8 mouse cellular contexts compared by ENCODE assay signal in the genomic region with DNA sequence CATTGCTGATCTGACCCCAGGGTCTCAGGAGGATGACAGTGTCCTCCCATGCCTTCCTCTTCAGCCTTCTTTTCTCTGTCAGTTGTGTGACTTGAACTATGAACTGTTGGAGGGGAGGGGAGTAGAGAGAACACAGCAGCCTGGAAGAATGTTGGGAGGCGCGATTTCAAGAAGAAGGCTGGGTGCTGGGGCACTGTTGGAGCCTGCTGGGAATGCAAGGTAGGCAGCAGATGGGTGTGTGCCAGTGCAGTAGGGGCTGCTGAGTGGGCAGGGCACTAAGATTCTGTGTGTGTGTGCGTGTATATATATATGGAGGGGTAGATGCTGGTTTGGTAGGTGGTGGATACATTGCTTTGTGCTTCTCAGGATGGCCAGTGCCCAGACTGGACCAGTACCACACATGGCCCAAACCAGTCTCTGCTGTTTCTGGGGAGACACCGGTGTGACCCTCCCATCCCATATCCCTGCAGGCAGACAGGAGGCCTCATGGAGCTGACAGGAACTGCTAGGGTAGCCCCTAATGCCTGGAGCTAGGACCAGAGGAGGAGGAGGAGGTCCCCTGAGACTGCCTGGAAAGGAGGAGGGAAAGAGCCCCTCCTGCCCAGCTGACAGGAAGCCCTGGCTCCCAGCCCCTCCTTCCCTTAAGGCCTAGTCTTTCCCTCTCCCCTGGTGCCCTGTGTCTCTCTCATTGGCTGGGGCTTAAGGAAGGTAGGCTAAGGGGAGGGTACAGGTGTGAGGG. TPM values are rescaled to one million over a fixed set of nuclear protein-coding genes. Genes with fewer than 3 reads are reported as not detected.
A peak's percentile ranks its signal among the peaks of the same experiment; 100 is the strongest.
DNase-seq lines count a peak whose midpoint lies in the region; ATAC-seq lines count a peak whose summit lies in the region.

No protein-coding gene starts in this region.

- H3K9ac ChIP-seq in liver, embryonic 11.5 days (ENCODE audit: low read depth, low read length): no peak overlapping the region
- H3K9ac ChIP-seq in heart, embryonic 11.5 days (ENCODE audit: low read depth, low read length): peak overlapping the region; percentile 53
- H3K9ac ChIP-seq in stomach, embryonic 15.5 days: no peak overlapping the region

- H3K4me1 ChIP-seq in liver, embryonic 11.5 days (replicated peaks; ENCODE audit: control insufficient read depth, insufficient read depth, low read length): peaks cover 84% of the 10 kb centered on the region
- H3K4me1 ChIP-seq in embryonic facial prominence, embryonic 10.5 days: peaks cover 97% of the 10 kb centered on the region
- peaks cover 82% of the 10 kb centered on the region for H3K4me1 ChIP-seq in heart, embryonic 11.5 days (ENCODE audit: control insufficient read depth, insufficient read depth, low read length)
- H3K4me1 ChIP-seq in stomach, embryonic 15.5 days: peaks cover 80% of the 10 kb centered on the region

- 53% methylated on average over 4 of the region's 4 CpGs for WGBS in liver, embryonic 11.5 days
- whole genome bisulfite sequencing in embryonic facial prominence, embryonic 10.5 days: 38% methylated on average over 4 of the region's 4 CpGs
- 34% methylated on average over 4 of the region's 4 CpGs for WGBS in heart, embryonic 11.5 days (ENCODE audit: insufficient replicate concordance)
- 45% methylated on average over 4 of the region's 4 CpGs for WGBS in stomach, embryonic 15.5 days

- H3K36me3 ChIP-seq in liver, embryonic 11.5 days (ENCODE audit: control insufficient read depth, insufficient read depth, low read length): no peaks in the 10 kb centered on the region
- H3K36me3 ChIP-seq in embryonic facial prominence, embryonic 10.5 days (replicated peaks): peaks cover 20% of the 10 kb centered on the region; the same call in 1 of the 2 replicates
- H3K36me3 ChIP-seq in heart, embryonic 11.5 days (ENCODE audit: control insufficient read depth, insufficient read depth, low read length): no peaks in the 10 kb centered on the region
- no peaks in the 10 kb centered on the region for H3K36me3 ChIP-seq in stomach, embryonic 15.5 days

- H3K27ac ChIP-seq in liver, embryonic 11.5 days (ENCODE audit: low read depth, low read length): peak overlapping the region; percentile 16; the same call in 1 of the 2 replicates
- H3K27ac ChIP-seq in embryonic facial prominence, embryonic 10.5 days (replicated peaks): peak overlapping the region; percentile 75
- peak overlapping the region; percentile 52 for H3K27ac ChIP-seq in heart, embryonic 11.5 days (ENCODE audit: low read depth, low read length)
- H3K27ac ChIP-seq in stomach, embryonic 15.5 days: peak overlapping the region; percentile 41

- no peak overlapping the region for H3K4me3 ChIP-seq in liver, embryonic 11.5 days (ENCODE audit: low read depth, low read length)
- peak overlapping the region; percentile 99 for H3K4me3 ChIP-seq in embryonic facial prominence, embryonic 10.5 days
- H3K4me3 ChIP-seq in heart, embryonic 11.5 days (ENCODE audit: low read depth, low read length): 0 out of 2 replicates have a peak overlapping the region, but pooled peaks have one; percentile 9
- no peak overlapping the region for H3K4me3 ChIP-seq in stomach, embryonic 15.5 days (replicated peaks)

- no peak for DNase-seq in liver, embryonic 11.5 days (ENCODE audit: low spot score)
- no peak for DNase-seq in liver
- DNase-seq in embryonic facial prominence, embryonic 10.5 days (ENCODE audit: low spot score): no peak
- DNase-seq in kidney, postnatal 14 days: peak; percentile 70
- no peak for DNase-seq in thymus, postnatal 0 days (ENCODE audit: low spot score)
- no peak for DNase-seq in layer of hippocampus, postnatal 14 days (ENCODE audit: low spot score in 2 of 2)

- H3K27me3 ChIP-seq in liver, embryonic 11.5 days (replicated peaks; ENCODE audit: control insufficient read depth, insufficient read depth, low read length): no peaks in the 10 kb centered on the region
- no peaks in the 10 kb centered on the region for H3K27me3 ChIP-seq in embryonic facial prominence, embryonic 10.5 days (replicated peaks; ENCODE audit: low read depth, poor library complexity, severe bottlenecking)
- H3K27me3 ChIP-seq in heart, embryonic 11.5 days (ENCODE audit: control insufficient read depth, insufficient read depth, low read length): no peaks in the 10 kb centered on the region
- H3K27me3 ChIP-seq in stomach, embryonic 15.5 days (replicated peaks): no peaks in the 10 kb centered on the region

- H3K9me3 ChIP-seq in liver, embryonic 11.5 days (ENCODE audit: control insufficient read depth, low read length): no peaks in the 10 kb centered on the region
- H3K9me3 ChIP-seq in embryonic facial prominence, embryonic 10.5 days: no peaks in the 10 kb centered on the region
- H3K9me3 ChIP-seq in heart, embryonic 11.5 days (replicated peaks; ENCODE audit: control insufficient read depth, low read length): no peaks in the 10 kb centered on the region
- no peaks in the 10 kb centered on the region for H3K9me3 ChIP-seq in stomach, embryonic 15.5 days

- ATAC-seq in liver, embryonic 11.5 days (replicated peaks; ENCODE audit: low FRiP score): no peak
- ATAC-seq in heart, embryonic 11.5 days (replicated peaks; ENCODE audit: insufficient number of reproducible peaks, low FRiP score, low TSS enrichment): no peak
- ATAC-seq in stomach, embryonic 15.5 days (ENCODE audit: insufficient read depth, low FRiP score, low read depth): no peak

- peak overlapping the region; percentile 10; the same call in 1 of the 2 replicates for H3K4me2 ChIP-seq in liver, embryonic 11.5 days
- peak overlapping the region; percentile 37 for H3K4me2 ChIP-seq in heart, embryonic 11.5 days
- peak overlapping the region; percentile 24; the same call in 1 of the 2 replicates for H3K4me2 ChIP-seq in stomach, embryonic 15.5 days

RNA-seq across cellular contexts. Expression of a gene that starts 5.8 kb away (rescaled TPM):
- polyA plus RNA-seq in liver, embryonic 11.5 days (2014; fragmentation: Nextera tagmentation; extraction: Ambion mirVana): 5.1 and 6.1 TPM in 2 replicates
- 11.5 and 11.6 TPM in 2 replicates for polyA plus RNA-seq in embryonic facial prominence, embryonic 10.5 days (2016; fragmentation: Nextera tagmentation; extraction: Ambion mirVana)
- polyA plus RNA-seq in heart, embryonic 11.5 days (2014; fragmentation: Nextera tagmentation; extraction: Ambion mirVana): 7.0 and 9.1 TPM in 2 replicates
- polyA plus RNA-seq in stomach, embryonic 15.5 days (2015; fragmentation: Nextera tagmentation; extraction: Ambion mirVana): 8.2 and 9.3 TPM in 2 replicates
- polyA plus RNA-seq in thymus, postnatal 0 days (2015; fragmentation: Nextera tagmentation; extraction: Ambion mirVana): 5.3 and 8.0 TPM in 2 replicates
- 10 to 100 TPM; 88.6 to 96.3 TPM for total RNA-seq in layer of hippocampus, postnatal 14 days (2021)

RNA-seq across cellular contexts. Expression of a gene that starts 43.0 kb away (rescaled TPM):
- polyA plus RNA-seq in liver, embryonic 11.5 days (2014; fragmentation: Nextera tagmentation; extraction: Ambion mirVana): 0.23 and 0.73 TPM in 2 replicates
- polyA plus RNA-seq in embryonic facial prominence, embryonic 10.5 days (2016; fragmentation: Nextera tagmentation; extraction: Ambion mirVana): 0.16 and 0.21 TPM in 2 replicates
- polyA plus RNA-seq in heart, embryonic 11.5 days (2014; fragmentation: Nextera tagmentation; extraction: Ambion mirVana): 0.40 and 0.63 TPM in 2 replicates
- polyA plus RNA-seq in stomach, embryonic 15.5 days (2015; fragmentation: Nextera tagmentation; extraction: Ambion mirVana): 1.6 TPM in 2 replicates
- 6.0 and 7.8 TPM in 2 replicates for polyA plus RNA-seq in thymus, postnatal 0 days (2015; fragmentation: Nextera tagmentation; extraction: Ambion mirVana)
- total RNA-seq in layer of hippocampus, postnatal 14 days (2021): not detected

Comparison
In these comparisons a context has a peak if more than half of its experiments do, and no peak if none do; other contexts are left out.
1. H3K27ac ChIP-seq: peak in every context shown above with its lines; median percentile 75 in embryonic facial prominence, embryonic 10.5 days; 52 in heart, embryonic 11.5 days; 41 in stomach, embryonic 15.5 days; 16 in liver, embryonic 11.5 days.
2. H3K4me3 ChIP-seq: peak in embryonic facial prominence, embryonic 10.5 days (single experiment) and heart, embryonic 11.5 days (single experiment); none in liver, embryonic 11.5 days (single experiment) and stomach, embryonic 15.5 days (single experiment).
3. Peak in every context shown above with its lines, with median percentiles within 50 percentile points of each other: H3K4me2 ChIP-seq.